Mouse (Mus musculus) spleen, adult 2 months (tissue): Measurements from ENCODE around the gene Msrb3.

Experiments
- CTCF ChIP-seq: fragments of 200-500 bp; IDR thresholded peaks from 2 replicates; pipeline ENCODE4 v1.5.1; 2011; ENCODE audit warnings: mild to moderate bottlenecking, inconsistent platforms; ENCODE audit not compliant: insufficient read depth, insufficient read length, insufficient replicate concordance; ENCODE audit errors: extremely low read depth
- POLR2A ChIP-seq: fragments of 200-500 bp; IDR thresholded peaks from 2 replicates; pipeline ENCODE4 v1.6.1; 2011; ENCODE audit warnings: low read depth, low read length, inconsistent platforms

GRCm38 (mm10) chr10:120815290-120815689, 83.6 kb downstream of the Msrb3 start:
- TF ChIP-seq CTCF (no peak), POLR2A (no peak)
